In the genomic region with DNA sequence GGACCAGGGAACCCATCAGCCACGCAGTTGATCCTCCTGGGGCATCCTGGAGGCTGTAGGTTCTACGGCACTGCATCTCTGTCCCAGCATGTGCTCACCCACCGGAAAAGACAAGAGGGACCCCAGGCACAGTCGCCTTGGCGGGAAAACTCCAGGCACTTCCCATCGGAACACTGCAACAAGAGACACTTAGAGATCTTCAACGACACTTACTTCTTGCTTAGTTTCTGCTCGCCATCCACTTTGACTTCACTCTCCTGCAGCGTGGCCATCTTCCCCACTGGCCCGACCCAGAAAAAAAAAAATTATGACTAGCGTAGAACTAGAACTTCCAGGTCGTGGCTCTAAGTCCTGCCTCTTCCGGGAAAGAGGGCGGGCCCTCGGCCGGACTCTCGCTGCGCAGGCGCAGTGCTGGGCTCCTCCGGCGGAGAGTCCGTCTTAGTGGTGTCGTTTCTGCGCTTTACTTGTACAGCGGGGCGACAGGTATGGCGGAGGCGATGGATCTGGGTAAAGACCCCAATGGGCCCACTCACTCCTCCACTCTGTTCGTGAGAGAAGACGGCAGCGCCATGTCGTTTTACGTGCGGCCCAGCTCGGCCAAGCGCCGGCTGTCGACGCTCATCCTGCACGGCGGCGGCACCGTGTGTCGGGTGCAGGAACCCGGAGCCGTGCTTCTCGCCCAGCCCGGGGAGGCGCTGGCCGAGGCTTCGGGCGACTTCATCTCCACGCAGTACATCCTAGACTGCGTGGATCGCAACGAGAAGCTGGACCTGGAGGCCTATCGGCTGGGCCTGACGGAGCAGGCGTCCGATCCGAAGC, we compare ENCODE assay signal across 8 mouse cellular contexts. TPM values are rescaled to one million over a fixed set of nuclear protein-coding genes. Genes with fewer than 3 reads are reported as not detected.
DNase-seq lines count a peak whose midpoint lies in the region; ATAC-seq lines count a peak whose summit lies in the region.

A gene (minus strand): TSS at position 327 of the 819 bp plus-strand sequence.
A gene (plus strand): TSS at position 402 of the 819 bp plus-strand sequence.

- no peaks in the 10 kb centered on the region for H3K36me3 ChIP-seq in hindbrain, embryonic 16.5 days (ENCODE audit: control insufficient read depth, insufficient read depth, low read length)
- peaks cover 4% of the 10 kb centered on the region; the same call in 1 of the 2 replicates for H3K36me3 ChIP-seq in macrophage (ENCODE audit: inconsistent target)

- peaks cover 64% of the 10 kb centered on the region for H3K79me2 ChIP-seq in macrophage (ENCODE audit: inconsistent target)

- no peaks in the 10 kb centered on the region for H3K27me3 ChIP-seq in hindbrain, embryonic 16.5 days (replicated peaks; ENCODE audit: control insufficient read depth, insufficient read depth, low read length)

- peak; percentile 97 for ATAC-seq in hindbrain, embryonic 16.5 days

- H3K9me3 ChIP-seq in hindbrain, embryonic 16.5 days (ENCODE audit: control insufficient read depth, low read length), result no peaks in the 10 kb centered on the region

- WGBS in hindbrain, embryonic 16.5 days, result under 1% methylated on average over 61 of the region's 61 CpGs
- WGBS in macrophage (ENCODE audit: missing documents), result 1% methylated on average over 60 of the region's 61 CpGs

- peak; percentile 97 for DNase-seq in WW6 (ENCODE audit: low read depth, low spot score)
- peak; percentile 82 to 90 for DNase-seq in cerebellum, postnatal 4 days (ENCODE audit: low spot score in 2 of 2)
- peak; percentile 93 for DNase-seq in gastrocnemius, adult 18-20 months (ENCODE audit: low spot score)
- peak; percentile 89 to 94 for DNase-seq in left cerebral cortex, adult 18-20 months (ENCODE audit: low spot score in 2 of 2)
- peak; percentile 94 for DNase-seq in right cerebral cortex, adult 18-20 months
- peak; percentile 64 for DNase-seq in urinary bladder, postnatal 10 days (ENCODE audit: low spot score)

- H3K4me1 ChIP-seq in hindbrain, embryonic 16.5 days (ENCODE audit: control insufficient read depth, insufficient read depth, low read depth, low read length), result peaks cover 21% of the 10 kb centered on the region

- H3K27ac ChIP-seq in hindbrain, embryonic 16.5 days (ENCODE audit: low read depth, low read length), result peak within 1 kb of the TSS; percentile 89
- peak within 1 kb of the TSS; percentile 46 for H3K27ac ChIP-seq in macrophage

- peak within 1 kb of the TSS; percentile 91 for H3K4me3 ChIP-seq in hindbrain, embryonic 16.5 days (ENCODE audit: low read length)
- peak within 1 kb of the TSS; percentile 99 for H3K4me3 ChIP-seq in macrophage (ENCODE audit: inconsistent target)

- peak within 1 kb of the TSS; percentile 88 for H3K4me2 ChIP-seq in hindbrain, embryonic 16.5 days (ENCODE audit: low read length)

- H3K9ac ChIP-seq in hindbrain, embryonic 16.5 days (ENCODE audit: low read depth, low read length), result peak within 1 kb of the TSS; percentile 93

RNA-seq across cellular contexts. Expression of the first gene that starts in this region (rescaled TPM):
- 100 to 1,000 TPM; 135 TPM for total RNA-seq in gastrocnemius, adult 18-20 months (2021)
- 173 and 178 TPM in 2 replicates for polyA plus RNA-seq in hindbrain, embryonic 16.5 days (2015; fragmentation: Nextera tagmentation; extraction: Ambion mirVana)
- total RNA-seq in left cerebral cortex, adult 18-20 months (2021), result 10 to 100 TPM; 78.9 to 81.3 TPM
- total RNA-seq in macrophage (2018; cell fraction: chromatin; rRNA removed), result 10 to 100 TPM in 20 of 26 experiments, 1 to 10 TPM in 6; 1.7 to 41.8 (median 14.7) TPM
- total RNA-seq in macrophage (2018; cell fraction: cytosol; rRNA removed), result 10 to 100 TPM; 39.4 to 88.3 (median 66.2) TPM
- total RNA-seq in macrophage (2018; cell fraction: nucleus; rRNA removed), result 10 to 100 TPM in 24 of 26 experiments, 1 to 10 TPM in 2; 6.2 to 53.4 (median 27.6) TPM
- polyA plus RNA-seq in macrophage (2018), result 45.9 to 89.3 TPM (median 65.7 TPM) in 3 replicates

RNA-seq across cellular contexts. Expression of the second gene that starts in this region (rescaled TPM):
- total RNA-seq in gastrocnemius, adult 18-20 months (2021), result 10 to 100 TPM in 1 of 2 experiments, 1 to 10 TPM in 1; 9.5 to 10.0 TPM
- 66.8 and 71.9 TPM in 2 replicates for polyA plus RNA-seq in hindbrain, embryonic 16.5 days (2015; fragmentation: Nextera tagmentation; extraction: Ambion mirVana)
- total RNA-seq in left cerebral cortex, adult 18-20 months (2021), result 10 to 100 TPM; 39.2 to 39.7 TPM
- total RNA-seq in macrophage (2018; cell fraction: chromatin; rRNA removed), result 10 to 100 TPM in 11 of 26 experiments, 1 to 10 TPM in 15; 1.7 to 17.9 (median 9.1) TPM
- total RNA-seq in macrophage (2018; cell fraction: cytosol; rRNA removed), result 10 to 100 TPM in 7 of 26 experiments, 1 to 10 TPM in 19; 4.0 to 12.7 (median 7.6) TPM
- total RNA-seq in macrophage (2018; cell fraction: nucleus; rRNA removed), result 10 to 100 TPM in 10 of 26 experiments, 1 to 10 TPM in 16; 4.0 to 19.8 (median 8.3) TPM
- polyA plus RNA-seq in macrophage (2018), result 9.5 to 15.2 TPM (median 11.1 TPM) in 3 replicates

Comparison
In these comparisons a context has a peak if more than half of its experiments do, and no peak if none do; other contexts are left out.
1. Peak in every context shown above with its lines: DNase-seq, ATAC-seq, H3K4me3 ChIP-seq and H3K27ac ChIP-seq.